Mouse (Mus musculus): Measurements from ENCODE around the gene Tgif1. TPM values are rescaled to one million over a fixed set of nuclear protein-coding genes. Genes with fewer than 3 reads are reported as not detected.

Tgif1 gene
- polyA plus RNA-seq, 1 experiment = 26.4 TPM

DNA sequence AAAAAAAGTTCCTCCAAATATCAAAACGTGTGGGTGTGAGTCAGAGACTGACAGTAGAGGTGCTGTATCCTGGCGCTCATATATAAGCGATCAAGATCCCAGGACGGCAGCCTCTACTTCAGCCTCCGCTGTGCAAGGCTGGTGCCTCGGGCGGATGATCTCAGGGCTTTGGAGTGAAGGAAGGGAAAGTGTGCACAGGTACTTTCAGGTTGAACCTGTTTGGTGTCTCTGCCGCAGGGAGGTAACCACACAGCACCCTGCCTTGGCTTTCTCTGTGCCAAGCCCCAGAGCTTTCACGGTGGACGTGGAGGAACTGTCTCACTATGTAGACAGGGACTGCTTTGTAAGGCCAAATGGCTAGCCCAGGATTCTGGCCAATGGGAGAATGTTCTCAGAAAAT, 35.3 kb upstream of the Tgif1 start:
- no peaks in the 10 kb centered on the region for H3K27me3 ChIP-seq (ENCODE audit: control insufficient read depth, insufficient read depth, low read length)
- H3K36me3 ChIP-seq (ENCODE audit: control insufficient read depth, insufficient read depth, low read length) = no peaks in the 10 kb centered on the region
- H3K27ac ChIP-seq (ENCODE audit: insufficient read depth, low read depth, low read length) = no peak overlapping the region
- H3K4me1 ChIP-seq (ENCODE audit: control insufficient read depth, insufficient read depth, insufficient read length, low read length) = no peaks in the 10 kb centered on the region; the same call in 1 of the 2 replicates
- H3K4me3 ChIP-seq (ENCODE audit: low read depth, low read length) = no peak overlapping the region
- 66% methylated on average over 10 of the region's 10 CpGs for WGBS
- TF ChIP-seq CTCF (IDR thresholded peaks at IDR 0.05; ENCODE audit: extremely low read depth, insufficient read length, insufficient replicate concordance, low read depth, low read length) (no peak), POLR2A (IDR thresholded peaks at IDR 0.05; ENCODE audit: low read depth, low read length) (no peak)

DNA sequence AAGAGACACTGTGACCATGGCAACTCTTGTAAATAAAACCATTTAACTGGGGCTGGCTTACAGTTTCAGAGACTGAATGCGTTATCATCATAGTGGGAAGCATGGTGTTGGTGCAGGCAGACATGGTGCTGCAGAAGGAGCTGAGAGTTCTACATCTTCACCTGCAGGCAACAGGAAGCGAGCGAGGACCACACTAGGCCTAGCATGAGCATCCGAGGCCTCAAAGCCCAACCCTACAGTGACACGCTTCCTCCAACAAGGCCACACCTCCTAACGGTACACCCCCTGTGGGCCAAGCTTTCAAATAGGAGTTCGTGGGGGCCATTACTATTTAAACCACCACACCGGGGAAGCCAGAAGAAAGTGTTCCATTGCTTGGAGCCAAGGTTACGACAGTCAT, 34.5 kb upstream of the Tgif1 start:
- Histone ChIP-seq H3K4me1 (ENCODE audit: control insufficient read depth, insufficient read depth, insufficient read length, low read length) (no peaks in the 10 kb centered on the region; the same call in 1 of the 2 replicates), H3K27ac (ENCODE audit: insufficient read depth, low read depth, low read length) (no peak overlapping the region), H3K27me3 (ENCODE audit: control insufficient read depth, insufficient read depth, low read length) (no peaks in the 10 kb centered on the region), H3K36me3 (ENCODE audit: control insufficient read depth, insufficient read depth, low read length) (no peaks in the 10 kb centered on the region), H3K4me3 (ENCODE audit: low read depth, low read length) (no peak overlapping the region)
- no peak for TF ChIP-seq CTCF (IDR thresholded peaks at IDR 0.05; ENCODE audit: extremely low read depth, insufficient read length, insufficient replicate concordance, low read depth, low read length)
- no peak for TF ChIP-seq POLR2A (IDR thresholded peaks at IDR 0.05; ENCODE audit: low read depth, low read length)
- 88% methylated on average over 9 of the region's 9 CpGs for WGBS

DNA sequence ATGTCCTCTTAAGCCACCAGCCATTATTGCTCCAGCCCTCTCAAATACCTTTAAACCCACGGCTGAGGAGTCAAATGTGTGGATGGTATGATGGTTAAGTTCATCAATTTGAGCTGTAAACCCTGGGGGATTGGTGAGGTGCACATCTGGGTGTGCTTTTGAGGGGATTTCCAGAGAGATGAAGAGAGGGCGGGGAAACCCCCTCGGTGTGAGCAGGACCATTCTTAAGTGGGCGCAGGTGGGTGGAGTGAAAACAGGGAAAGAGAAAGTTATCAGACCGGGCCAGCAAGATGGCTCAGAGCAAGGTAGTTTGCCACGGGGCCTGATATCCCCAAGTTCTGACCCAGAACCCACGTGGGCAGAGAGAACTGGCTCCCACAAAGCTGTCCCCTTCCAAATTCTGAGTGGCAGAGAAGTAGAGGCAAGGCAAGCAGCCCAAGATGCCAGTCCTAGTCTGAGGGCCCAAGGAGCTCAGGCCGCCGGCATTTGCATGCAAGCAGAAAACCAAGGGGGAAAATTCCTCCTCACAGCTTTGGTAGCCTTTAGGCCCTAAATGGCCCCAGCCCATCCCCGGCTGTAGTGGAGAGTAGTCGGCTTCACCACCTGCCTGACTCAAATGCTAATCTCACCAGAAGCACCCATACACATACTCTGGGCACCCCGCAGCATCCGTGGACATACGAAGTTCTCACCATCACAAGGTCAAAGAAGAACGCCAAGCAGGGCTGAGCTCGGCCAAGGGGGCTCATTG, 33.5 kb upstream of the Tgif1 start:
- Histone ChIP-seq H3K4me1 (ENCODE audit: control insufficient read depth, insufficient read depth, insufficient read length, low read length) (no peaks in the 10 kb centered on the region; the same call in 1 of the 2 replicates), H3K27me3 (ENCODE audit: control insufficient read depth, insufficient read depth, low read length) (no peaks in the 10 kb centered on the region), H3K27ac (ENCODE audit: insufficient read depth, low read depth, low read length) (no peak overlapping the region), H3K4me3 (ENCODE audit: low read depth, low read length) (no peak overlapping the region), H3K36me3 (ENCODE audit: control insufficient read depth, insufficient read depth, low read length) (no peaks in the 10 kb centered on the region)
- TF ChIP-seq CTCF (IDR thresholded peaks at IDR 0.05; ENCODE audit: extremely low read depth, insufficient read length, insufficient replicate concordance, low read depth, low read length) (no peak), POLR2A (IDR thresholded peaks at IDR 0.05; ENCODE audit: low read depth, low read length) (no peak)
- 77% methylated on average over 16 of the region's 16 CpGs for WGBS

DNA sequence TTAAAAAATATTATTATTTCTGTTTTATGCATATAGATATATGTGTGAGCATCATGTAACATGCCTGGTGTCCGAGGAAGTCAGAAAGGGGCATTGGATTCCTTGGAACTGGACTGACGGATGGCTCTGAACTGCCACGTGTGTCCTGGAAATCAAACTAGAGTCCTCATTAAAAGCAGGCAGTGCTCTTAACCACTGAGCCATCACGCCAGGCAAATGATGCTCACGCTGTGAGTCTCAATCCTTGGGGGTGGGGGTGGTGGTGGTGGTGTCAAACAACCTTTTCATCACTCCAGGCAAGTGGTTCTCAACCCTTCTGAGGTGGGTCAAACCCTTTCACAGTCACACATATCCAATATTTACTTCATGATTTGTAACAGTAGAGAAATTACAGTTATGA, 32.5 kb upstream of the Tgif1 start:
- TF ChIP-seq POLR2A (IDR thresholded peaks at IDR 0.05; ENCODE audit: low read depth, low read length) = no peak
- TF ChIP-seq CTCF (IDR thresholded peaks at IDR 0.05; ENCODE audit: extremely low read depth, insufficient read length, insufficient replicate concordance, low read depth, low read length) = no peak
- Histone ChIP-seq H3K36me3 (ENCODE audit: control insufficient read depth, insufficient read depth, low read length) (no peaks in the 10 kb centered on the region), H3K27ac (ENCODE audit: insufficient read depth, low read depth, low read length) (no peak overlapping the region), H3K27me3 (ENCODE audit: control insufficient read depth, insufficient read depth, low read length) (no peaks in the 10 kb centered on the region), H3K4me1 (ENCODE audit: control insufficient read depth, insufficient read depth, insufficient read length, low read length) (no peaks in the 10 kb centered on the region; the same call in 1 of the 2 replicates), H3K4me3 (ENCODE audit: low read depth, low read length) (no peak overlapping the region)
- WGBS = 85% methylated on average over 5 of the region's 5 CpGs

DNA sequence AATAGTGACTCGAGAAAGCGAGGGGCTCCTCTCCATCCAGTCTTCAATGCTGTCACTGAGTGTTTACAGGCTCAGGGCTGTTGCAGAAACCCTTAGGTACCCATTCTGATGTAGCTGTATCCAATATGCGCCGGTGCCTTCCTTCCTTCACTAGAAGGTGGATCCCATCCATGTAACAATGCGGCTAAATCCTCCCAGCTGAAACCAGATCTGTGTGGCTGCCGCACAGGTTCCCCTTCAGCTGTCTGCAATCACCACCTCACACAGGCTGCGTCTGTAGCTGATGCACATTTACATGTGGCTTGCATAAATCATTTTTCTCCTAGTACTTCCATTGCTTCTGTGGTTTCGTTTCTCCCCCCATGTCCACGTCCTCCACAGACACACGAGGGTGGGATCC, 28.6 kb upstream of the Tgif1 start:
- no peak overlapping the region for H3K27ac ChIP-seq (ENCODE audit: insufficient read depth, low read depth, low read length)
- no peaks in the 10 kb centered on the region for H3K36me3 ChIP-seq (ENCODE audit: control insufficient read depth, insufficient read depth, low read length)
- no peak for TF ChIP-seq CTCF (IDR thresholded peaks at IDR 0.05; ENCODE audit: extremely low read depth, insufficient read length, insufficient replicate concordance, low read depth, low read length)
- TF ChIP-seq POLR2A (IDR thresholded peaks at IDR 0.05; ENCODE audit: low read depth, low read length) = no peak
- H3K27me3 ChIP-seq (ENCODE audit: control insufficient read depth, insufficient read depth, low read length) = no peaks in the 10 kb centered on the region
- no peak overlapping the region for H3K4me3 ChIP-seq (ENCODE audit: low read depth, low read length)
- 90% methylated on average over 10 of the region's 10 CpGs for WGBS
- no peaks in the 10 kb centered on the region; the same call in 1 of the 2 replicates for H3K4me1 ChIP-seq (ENCODE audit: control insufficient read depth, insufficient read depth, insufficient read length, low read length)

DNA sequence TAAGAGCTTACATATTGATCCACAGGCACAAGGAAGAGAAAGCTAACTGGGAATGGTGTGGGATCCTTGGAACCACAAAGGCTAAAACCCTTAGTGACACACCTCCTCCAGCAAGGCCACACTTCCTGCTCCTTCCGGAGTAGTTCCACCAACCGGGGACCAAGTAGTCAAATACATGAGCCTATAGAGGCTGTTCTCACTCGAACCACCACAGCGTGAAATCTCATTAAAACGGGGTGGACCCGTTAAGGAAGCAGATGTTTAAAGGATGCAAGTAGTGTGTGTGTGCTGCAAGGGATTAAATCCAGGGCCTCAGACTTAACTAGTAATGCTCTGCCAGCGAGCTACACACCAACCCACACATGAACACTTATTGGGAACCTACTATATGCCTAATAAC, 27.8 kb upstream of the Tgif1 start:
- no peak overlapping the region for H3K4me3 ChIP-seq (ENCODE audit: low read depth, low read length)
- TF ChIP-seq POLR2A (IDR thresholded peaks at IDR 0.05; ENCODE audit: low read depth, low read length) = no peak
- TF ChIP-seq CTCF (IDR thresholded peaks at IDR 0.05; ENCODE audit: extremely low read depth, insufficient read length, insufficient replicate concordance, low read depth, low read length) = no peak

DNA sequence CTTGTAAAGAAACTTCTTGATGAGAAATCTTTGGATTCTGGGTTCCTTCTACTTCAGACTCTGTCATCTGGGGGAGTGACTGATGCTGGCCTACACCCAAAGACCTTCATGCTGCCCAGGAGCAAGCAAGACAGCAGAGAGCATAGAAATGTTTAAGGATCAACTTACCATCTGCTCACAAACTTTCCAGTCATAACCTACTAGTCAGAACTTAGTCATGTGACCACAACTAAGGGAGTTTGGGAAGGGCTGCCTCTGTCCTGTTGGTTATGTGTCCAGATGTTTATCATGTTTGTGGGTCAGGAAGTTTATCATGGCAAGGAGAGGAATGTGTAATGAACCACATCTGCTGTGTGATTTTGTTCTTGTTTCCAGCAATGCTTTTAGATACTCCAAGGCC, 24.9 kb upstream of the Tgif1 start:
- no peak overlapping the region for H3K27ac ChIP-seq (ENCODE audit: insufficient read depth, low read depth, low read length)
- no peak overlapping the region for H3K4me3 ChIP-seq (ENCODE audit: low read depth, low read length)
- no peak for TF ChIP-seq POLR2A (IDR thresholded peaks at IDR 0.05; ENCODE audit: low read depth, low read length)
- no peak for TF ChIP-seq CTCF (IDR thresholded peaks at IDR 0.05; ENCODE audit: extremely low read depth, insufficient read length, insufficient replicate concordance, low read depth, low read length)
- no peaks in the 10 kb centered on the region for H3K27me3 ChIP-seq (ENCODE audit: control insufficient read depth, insufficient read depth, low read length)
- no peaks in the 10 kb centered on the region for H3K4me1 ChIP-seq (ENCODE audit: control insufficient read depth, insufficient read depth, insufficient read length, low read length)
- no peaks in the 10 kb centered on the region for H3K36me3 ChIP-seq (ENCODE audit: control insufficient read depth, insufficient read depth, low read length)

More for the DNA sequence above, 27.8 kb upstream of the Tgif1 start:
- H3K27ac ChIP-seq (ENCODE audit: insufficient read depth, low read depth, low read length) = no peak overlapping the region
- H3K27me3 ChIP-seq (ENCODE audit: control insufficient read depth, insufficient read depth, low read length) = no peaks in the 10 kb centered on the region
- 81% methylated on average over 7 of the region's 7 CpGs for WGBS
- no peaks in the 10 kb centered on the region for H3K36me3 ChIP-seq (ENCODE audit: control insufficient read depth, insufficient read depth, low read length)
- H3K4me1 ChIP-seq (ENCODE audit: control insufficient read depth, insufficient read depth, insufficient read length, low read length) = no peaks in the 10 kb centered on the region

Measured in small intestine, adult 2 months (tissue).